Mouse (Mus musculus) testis, adult 2 months (tissue): ENCODE results near the gene Parp12. TPM values are rescaled to one million over a fixed set of nuclear protein-coding genes. Genes with fewer than 3 reads are reported as not detected.

Experiments
- H3K27ac ChIP-seq: fragments of 200-500 bp; 2 replicates; pipeline ENCODE4 v1.5.1; 2012; ENCODE audit warnings: low read depth, low read length; ENCODE audit not compliant: control insufficient read depth, insufficient read depth
- H3K27me3 ChIP-seq: fragments of 200-500 bp; 2 replicates; pipeline ENCODE4 v1.6.1; 2012; ENCODE audit warnings: mild to moderate bottlenecking, low read length, moderate library complexity; ENCODE audit not compliant: control insufficient read depth, insufficient read depth
- H3K36me3 ChIP-seq: fragments of 200-500 bp; 2 replicates; pipeline ENCODE4 v1.6.1; 2012; ENCODE audit warnings: mild to moderate bottlenecking, low read length; ENCODE audit not compliant: control insufficient read depth, insufficient read depth
- H3K4me1 ChIP-seq: fragments of 200-500 bp; 2 replicates; pipeline ENCODE4 v1.6.1; 2012; ENCODE audit warnings: low read length; ENCODE audit not compliant: control insufficient read depth, insufficient read depth
- H3K4me3 ChIP-seq: fragments of 200-500 bp; 2 replicates; pipeline ENCODE4 v1.5.1; 2012; ENCODE audit warnings: low read depth, mild to moderate bottlenecking, low read length, moderate library complexity, mixed read lengths; ENCODE audit not compliant: control insufficient read depth
- CTCF ChIP-seq: fragments of 200-500 bp; IDR thresholded peaks from 2 replicates; pipeline ENCODE4 v1.5.1; 2012; ENCODE audit warnings: low read depth, mild to moderate bottlenecking, inconsistent platforms, low read length, moderate library complexity; ENCODE audit not compliant: control insufficient read depth, insufficient read depth, insufficient replicate concordance
- POLR2A ChIP-seq: fragments of 200-500 bp; IDR thresholded peaks from 2 replicates; pipeline ENCODE4 v1.6.1; 2012; ENCODE audit warnings: low read depth, mild to moderate bottlenecking, inconsistent platforms, low read length, moderate library complexity; ENCODE audit not compliant: control insufficient read depth
- polyA plus RNA-seq: library from polyadenylated mRNA; depleted of rRNA; stranded (reverse); fragments of >200 nt; gene quantifications from 2 replicates; pipeline ENCODE4 v1.2.3, GENCODE M21; 2012; rRNA removed

Parp12 gene
- polyA plus RNA-seq, 1 experiment: 23.1 TPM

DNA sequence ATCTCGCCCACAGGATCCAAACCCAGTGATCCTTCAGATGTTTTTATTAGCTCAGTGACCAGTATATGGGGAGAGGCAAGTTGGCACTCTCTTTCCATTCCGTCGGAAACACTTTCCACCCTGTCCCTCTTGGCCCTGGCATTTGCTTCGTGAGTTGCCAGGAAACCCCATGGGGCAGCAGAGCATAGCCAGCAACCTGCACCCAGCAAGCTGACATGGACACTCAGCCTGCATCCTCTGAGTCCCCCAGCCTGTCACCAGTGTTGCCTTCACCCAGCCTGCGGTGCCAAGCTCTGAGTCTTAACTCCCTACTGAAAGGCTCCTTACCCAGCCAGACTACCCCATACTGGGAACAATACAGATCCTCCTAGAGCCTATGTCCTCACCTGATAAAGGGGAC, 69.0 kb downstream of the Parp12 start:
- Histone ChIP-seq H3K4me1 (no peaks in the 10 kb centered on the region), H3K36me3 (no peaks in the 10 kb centered on the region), H3K4me3 (no peak overlapping the region), H3K27ac (no peak overlapping the region), H3K27me3 (no peaks in the 10 kb centered on the region)
- TF ChIP-seq CTCF: no peak
- TF ChIP-seq POLR2A: no peak

DNA sequence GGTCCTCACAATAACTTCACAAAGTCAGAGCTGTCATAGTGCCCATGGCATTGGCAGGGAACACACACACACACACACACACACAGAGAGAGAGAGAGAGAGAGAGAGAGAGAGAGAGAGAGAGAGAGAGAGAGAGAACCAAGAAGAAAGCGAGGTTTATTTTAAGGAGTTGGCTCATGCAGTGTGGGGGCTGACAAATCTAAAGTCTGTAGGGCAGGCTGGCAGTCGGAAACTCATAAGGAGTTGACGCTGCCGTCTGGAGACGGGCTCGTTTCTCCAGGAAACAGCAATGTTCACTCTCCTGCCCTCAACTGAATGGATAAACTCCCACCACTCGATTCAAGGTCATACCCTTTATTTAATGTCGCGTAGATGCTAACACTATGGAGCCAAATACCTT, 77.7 kb downstream of the Parp12 start:
- no peaks in the 10 kb centered on the region for H3K36me3 ChIP-seq
- no peak overlapping the region for H3K4me3 ChIP-seq
- no peak overlapping the region for H3K27ac ChIP-seq
- no peaks in the 10 kb centered on the region for H3K4me1 ChIP-seq
- H3K27me3 ChIP-seq: no peaks in the 10 kb centered on the region
- TF ChIP-seq POLR2A: no peak

Other genes with a start within 250 kb of the Parp12 start
- gene Tbxas1, start 242.9 kb downstream of the Parp12 start, polyA plus RNA-seq: 0.16 and 0.53 TPM in 2 replicates
- 32.7 and 33.9 TPM in 2 replicates for gene Hipk2, start 242.2 kb downstream of the Parp12 start, polyA plus RNA-seq
- 3.9 and 5.1 TPM in 2 replicates for gene Kdm7a, start 88.4 kb upstream of the Parp12 start, polyA plus RNA-seq